Mouse (Mus musculus) kidney, embryonic 14.5 days (tissue): ENCODE measurements around the gene Epha7. TPM values are rescaled to one million over a fixed set of nuclear protein-coding genes. Genes with fewer than 3 reads are reported as not detected.

Experiments used
- ATAC-seq: fragments of 200-750 bp; cut with Nextera tagmentation; 2 replicates; pipeline ENCODE4 v1.8.0; 2017; ENCODE audit warnings: moderate number of reproducible peaks, mild to moderate bottlenecking, moderate TSS enrichment, moderate library complexity; ENCODE audit not compliant: low FRiP score, low TSS enrichment
- H3K27ac ChIP-seq: fragments of 300-500 bp; sonication (generic); 2 replicates; pipeline ENCODE4 v1.5.1; 2014; ENCODE audit warnings: low read depth, mild to moderate bottlenecking, low read length, moderate library complexity, mixed read lengths
- H3K27me3 ChIP-seq: fragments of 300-500 bp; sonication (generic); 2 replicates; pipeline ENCODE4 v1.6.1; 2014; ENCODE audit warnings: mild to moderate bottlenecking, low read length; ENCODE audit not compliant: control insufficient read depth, insufficient read depth
- H3K36me3 ChIP-seq: fragments of 300-500 bp; sonication (generic); 2 replicates; pipeline ENCODE4 v1.6.1; 2014; ENCODE audit warnings: low read length, mixed read lengths; ENCODE audit not compliant: control insufficient read depth, insufficient read depth
- H3K4me1 ChIP-seq: fragments of 300-500 bp; sonication (generic); 2 replicates; pipeline ENCODE4 v1.6.1; 2014; ENCODE audit warnings: low read length, mixed read lengths; ENCODE audit not compliant: control insufficient read depth, insufficient read depth
- H3K4me2 ChIP-seq: fragments of 300-500 bp; sonication (generic); replicated peaks from 2 replicates; pipeline ENCODE4 v1.6.1; 2014; ENCODE audit warnings: low read depth, mild to moderate bottlenecking, low read length
- H3K4me3 ChIP-seq: fragments of 300-500 bp; sonication (generic); 2 replicates; pipeline ENCODE4 v1.5.1; 2014; ENCODE audit warnings: mild to moderate bottlenecking, low read length
- H3K9ac ChIP-seq: fragments of 300-500 bp; sonication (generic); 2 replicates; pipeline ENCODE4 v1.6.1; 2014; ENCODE audit warnings: low read depth, mild to moderate bottlenecking, low read length, moderate library complexity
- H3K9me3 ChIP-seq: fragments of 300-500 bp; sonication (generic); 2 replicates; pipeline ENCODE4 v1.6.1; 2016; ENCODE audit warnings: low read length; ENCODE audit not compliant: control insufficient read depth
- WGBS: fragments of 180-500 bp; shearing (Covaris S2); extraction: QIAGEN DNeasy Blood & Tissue Kit; methylation state at CpG from one replicate; pipeline ENCODE4 v1.1.7; 2014; 5-methylcytosine and 5-hydroxymethylcytosine counted together
- polyA plus RNA-seq: library from polyadenylated mRNA; unstranded; fragments of >200 nt; fragmentation: Nextera tagmentation; extraction: Ambion mirVana; gene quantifications from 2 replicates; pipeline ENCODE4 v1.2.1, GENCODE M21; 2014

The Epha7 gene
- polyA plus RNA-seq, 1 experiment from 2014 or later = 41.2 TPM

DNA sequence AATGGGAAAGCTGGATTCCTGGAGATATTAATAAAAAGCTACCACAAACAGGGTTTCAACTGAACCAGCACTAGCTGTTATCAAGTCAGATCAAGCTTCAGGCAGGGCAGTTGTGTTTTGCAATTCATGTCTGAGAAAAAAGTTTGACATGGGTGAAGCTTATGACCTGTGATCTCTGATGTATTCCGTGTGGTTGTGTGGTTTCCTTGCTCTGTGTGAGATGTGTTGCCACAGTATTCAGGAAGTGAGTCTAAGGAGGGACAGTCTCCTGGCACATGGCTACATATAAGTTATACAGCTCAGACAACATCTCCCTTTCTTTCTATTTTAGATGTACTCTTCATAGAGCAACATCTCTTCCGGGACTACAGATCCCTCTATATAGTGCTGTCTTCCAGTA lies 99.1 kb downstream of the Epha7 start:
- H3K9ac ChIP-seq = no peak overlapping the region
- H3K9me3 ChIP-seq = no peaks in the 10 kb centered on the region
- no peaks in the 10 kb centered on the region for H3K36me3 ChIP-seq
- 83% methylated on average over 2 of the region's 2 CpGs for WGBS
- H3K27ac ChIP-seq = no peak overlapping the region
- no peaks in the 10 kb centered on the region for H3K4me1 ChIP-seq
- ATAC-seq = no peak
- no peak overlapping the region for H3K4me2 ChIP-seq
- no peaks in the 10 kb centered on the region for H3K27me3 ChIP-seq
- H3K4me3 ChIP-seq = no peak overlapping the region

DNA sequence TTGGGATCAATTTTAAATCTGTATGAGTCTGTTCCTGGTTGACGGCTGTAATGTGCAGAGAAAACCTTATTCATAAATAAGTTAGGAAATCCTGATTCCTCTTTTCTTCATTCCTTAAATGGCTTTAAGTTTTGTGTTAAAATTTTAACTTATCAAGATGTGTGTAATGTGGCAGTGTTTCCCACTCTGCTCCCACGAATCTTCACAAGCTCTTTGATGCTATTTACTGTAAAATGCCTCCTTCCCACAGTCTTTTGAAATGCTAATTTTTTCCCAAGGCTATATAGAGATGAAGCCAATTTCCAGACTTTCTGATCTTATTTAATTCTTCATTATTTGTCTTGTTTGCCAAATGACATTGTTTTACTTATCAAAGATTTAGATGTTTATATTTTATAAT lies 100.7 kb downstream of the Epha7 start:
- H3K27me3 ChIP-seq = no peaks in the 10 kb centered on the region
- H3K36me3 ChIP-seq = no peaks in the 10 kb centered on the region
- H3K9me3 ChIP-seq = no peaks in the 10 kb centered on the region
- H3K4me1 ChIP-seq = no peaks in the 10 kb centered on the region
- ATAC-seq = no peak
- H3K4me2 ChIP-seq = no peak overlapping the region
- no peak overlapping the region for H3K27ac ChIP-seq
- no peak overlapping the region for H3K4me3 ChIP-seq
- H3K9ac ChIP-seq = no peak overlapping the region
- WGBS = 69% methylated on average over 2 of the region's 2 CpGs

DNA sequence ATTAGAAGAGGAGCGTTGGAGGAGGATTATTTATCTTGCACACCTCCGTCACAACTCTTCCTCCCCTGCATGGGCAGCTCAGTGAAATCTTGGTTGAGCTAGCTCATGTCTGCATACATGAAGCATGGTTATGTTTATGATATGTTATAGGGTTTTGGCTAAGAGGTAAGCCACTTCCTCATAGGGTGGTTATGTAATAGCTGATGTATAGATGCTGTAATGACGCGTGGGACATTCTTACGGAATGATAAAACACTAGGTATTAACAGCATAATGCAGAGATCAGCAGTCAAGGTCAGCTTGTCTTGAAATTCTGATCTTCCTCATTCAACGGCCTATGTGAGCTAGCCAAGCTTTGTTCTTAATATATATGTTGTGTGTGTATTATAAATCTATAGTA lies 107.7 kb downstream of the Epha7 start:
- Histone ChIP-seq H3K9me3 (no peaks in the 10 kb centered on the region), H3K4me3 (no peak overlapping the region), H3K36me3 (no peaks in the 10 kb centered on the region), H3K4me1 (no peaks in the 10 kb centered on the region), H3K27me3 (no peaks in the 10 kb centered on the region), H3K9ac (no peak overlapping the region), H3K27ac (no peak overlapping the region), H3K4me2 (no peak overlapping the region)
- 80% methylated on average over 6 of the region's 6 CpGs for WGBS
- ATAC-seq = no peak

GRCm38 (mm10) chr4:28926072-28926471 lies 113.1 kb downstream of the Epha7 start:
- Histone ChIP-seq H3K27me3 (no peaks in the 10 kb centered on the region), H3K4me2 (no peak overlapping the region), H3K9ac (no peak overlapping the region), H3K4me3 (no peak overlapping the region), H3K4me1 (no peaks in the 10 kb centered on the region), H3K27ac (no peak overlapping the region), H3K9me3 (no peaks in the 10 kb centered on the region), H3K36me3 (no peaks in the 10 kb centered on the region)
- 83% methylated on average over 4 of the region's 4 CpGs for WGBS
- ATAC-seq = no peak

- no peak overlapping the region for H3K4me3 ChIP-seq
- H3K4me2 ChIP-seq = no peak overlapping the region
- H3K9me3 ChIP-seq = no peaks in the 10 kb centered on the region
- no peaks in the 10 kb centered on the region for H3K36me3 ChIP-seq
- no peak overlapping the region for H3K9ac ChIP-seq
- ATAC-seq = no peak
- H3K27me3 ChIP-seq = no peaks in the 10 kb centered on the region
- 84% methylated on average over 4 of the region's 4 CpGs for WGBS
- H3K4me1 ChIP-seq = no peaks in the 10 kb centered on the region
- no peak overlapping the region for H3K27ac ChIP-seq
Measured at GRCm38 (mm10) chr4:28933431-28933830, 120.5 kb downstream of the Epha7 start.

GRCm38 (mm10) chr4:28934802-28935201 lies 121.9 kb downstream of the Epha7 start:
- Histone ChIP-seq H3K27ac (no peak overlapping the region), H3K4me1 (no peaks in the 10 kb centered on the region), H3K9ac (no peak overlapping the region), H3K9me3 (no peaks in the 10 kb centered on the region), H3K36me3 (no peaks in the 10 kb centered on the region), H3K27me3 (no peaks in the 10 kb centered on the region), H3K4me2 (no peak overlapping the region), H3K4me3 (no peak overlapping the region)
- WGBS = 46% methylated on average over 10 of the region's 10 CpGs
- ATAC-seq = no peak

GRCm38 (mm10) chr4:28935567-28935966 lies 122.6 kb downstream of the Epha7 start:
- no peaks in the 10 kb centered on the region for H3K9me3 ChIP-seq
- H3K36me3 ChIP-seq = no peaks in the 10 kb centered on the region
- H3K4me2 ChIP-seq = no peak overlapping the region
- no peak overlapping the region for H3K27ac ChIP-seq
- no peak overlapping the region for H3K4me3 ChIP-seq
- H3K4me1 ChIP-seq = no peaks in the 10 kb centered on the region
- H3K27me3 ChIP-seq = no peaks in the 10 kb centered on the region
- ATAC-seq = no peak
- H3K9ac ChIP-seq = no peak overlapping the region
- 88% methylated on average over 11 of the region's 11 CpGs for WGBS

DNA sequence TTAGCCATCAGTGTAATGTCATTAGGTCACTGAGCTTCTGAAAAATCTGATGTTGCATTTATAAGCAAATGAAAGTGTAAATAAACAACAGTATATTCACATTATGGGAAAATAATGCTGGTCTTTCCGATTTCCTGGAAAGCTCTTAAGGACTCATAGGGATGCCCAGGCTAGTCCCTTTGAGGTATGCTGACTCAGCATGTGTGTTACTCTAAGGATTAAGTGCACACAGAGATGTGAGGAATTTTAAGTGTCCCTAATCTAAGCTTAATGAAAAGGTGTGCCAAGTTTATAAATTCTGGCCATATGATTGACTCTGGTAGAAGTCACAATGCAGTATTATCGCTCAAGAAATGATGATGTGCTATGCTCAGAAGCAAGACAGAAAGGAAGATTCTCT lies 127.8 kb downstream of the Epha7 start:
- 94% methylated on average over 2 of the region's 2 CpGs for WGBS
- Histone ChIP-seq H3K9me3 (no peaks in the 10 kb centered on the region), H3K4me2 (no peak overlapping the region), H3K9ac (no peak overlapping the region), H3K27me3 (no peaks in the 10 kb centered on the region), H3K27ac (no peak overlapping the region), H3K4me1 (no peaks in the 10 kb centered on the region), H3K36me3 (no peaks in the 10 kb centered on the region; the same call in 1 of the 2 replicates), H3K4me3 (no peak overlapping the region)
- ATAC-seq = no peak

DNA sequence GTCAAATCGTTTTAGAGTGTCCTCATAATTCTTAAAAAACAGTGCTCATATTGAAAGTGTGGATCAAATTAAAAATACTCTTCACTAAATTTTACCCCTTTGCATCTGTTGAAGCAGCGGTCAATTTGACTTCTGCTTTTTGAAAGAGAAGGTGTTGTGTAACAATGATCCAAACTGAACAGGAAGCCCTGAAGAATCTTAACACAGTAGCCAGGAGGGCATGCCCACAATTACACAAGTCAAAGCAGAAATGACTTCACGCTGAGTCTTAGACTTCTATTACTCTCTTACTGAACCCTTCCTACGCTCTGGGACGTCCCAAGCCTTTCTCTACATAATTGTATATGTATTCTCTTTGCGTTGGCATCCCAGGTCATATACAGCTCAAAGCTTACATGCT lies 131.3 kb downstream of the Epha7 start:
- Histone ChIP-seq H3K27ac (no peak overlapping the region), H3K36me3 (no peaks in the 10 kb centered on the region; the same call in 1 of the 2 replicates), H3K27me3 (no peaks in the 10 kb centered on the region), H3K4me1 (no peaks in the 10 kb centered on the region), H3K4me2 (no peak overlapping the region), H3K9ac (no peak overlapping the region), H3K4me3 (no peak overlapping the region), H3K9me3 (no peaks in the 10 kb centered on the region)
- no peak for ATAC-seq
- 91% methylated on average over 6 of the region's 6 CpGs for WGBS
